Mouse (Mus musculus) adrenal gland, adult 10 weeks (tissue): ENCODE data around the gene Zfp950. TPM values are rescaled to one million over a fixed set of nuclear protein-coding genes. Genes with fewer than 3 reads are reported as not detected.

ENCODE experiments used
- polyA plus RNA-seq: library from polyadenylated mRNA; stranded (reverse); fragments of 350-450 nt; fragmentation: Illumina TruSeq; extraction: RNeasy Lipid Tissue Mini Kit (QIAGEN cat#74804); gene quantifications from one replicate; pipeline ENCODE4 v1.2.3, GENCODE M21; 2014; ENCODE audit warnings: low read depth, low replicate concordance

The Zfp950 gene
- polyA plus RNA-seq: 133 TPM

DNA sequence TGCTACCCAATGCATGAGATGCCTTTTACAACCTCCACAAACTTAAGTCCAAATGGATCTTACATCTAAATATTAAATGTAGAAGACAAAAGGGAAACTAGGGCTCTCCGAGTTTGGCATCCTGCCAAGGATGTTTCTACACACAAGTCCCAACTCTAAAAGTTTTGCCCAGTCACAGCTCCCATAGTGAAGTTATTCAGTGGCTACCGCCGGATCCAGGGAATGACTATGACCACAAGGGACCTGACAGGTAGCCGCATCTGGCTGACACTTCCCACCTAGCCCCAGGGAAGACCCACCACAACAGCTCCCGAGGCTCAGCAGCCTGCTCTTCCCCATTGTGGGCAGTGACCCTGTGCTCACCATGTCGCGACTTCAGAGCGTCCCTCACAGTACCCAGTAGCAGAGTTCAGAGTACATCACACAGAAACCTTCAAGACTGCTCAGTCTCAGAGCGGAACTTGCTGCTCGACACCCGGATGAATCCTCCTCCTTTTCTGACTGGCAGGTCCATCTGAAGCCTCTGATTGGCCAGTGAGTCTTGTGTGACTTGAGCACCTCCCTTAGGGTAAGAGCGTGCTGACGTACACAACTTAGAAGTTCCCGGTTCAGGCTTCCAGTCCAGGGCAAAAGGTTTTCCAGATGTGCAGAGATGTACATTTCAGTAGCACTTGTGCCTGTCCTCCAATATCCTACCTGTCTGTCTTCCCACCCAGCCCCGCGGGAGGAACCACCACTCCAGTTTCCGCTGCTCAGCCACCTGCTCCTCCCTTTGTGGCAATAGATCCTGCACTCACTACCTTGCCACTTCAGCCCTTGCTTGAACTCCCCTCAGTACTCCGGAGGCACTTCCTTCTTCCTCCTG lies at the start of gene Zfp950:
Gene Zfp950, minus strand, starts transcription at position 499 of the 865 bp plus-strand sequence.

DNA sequence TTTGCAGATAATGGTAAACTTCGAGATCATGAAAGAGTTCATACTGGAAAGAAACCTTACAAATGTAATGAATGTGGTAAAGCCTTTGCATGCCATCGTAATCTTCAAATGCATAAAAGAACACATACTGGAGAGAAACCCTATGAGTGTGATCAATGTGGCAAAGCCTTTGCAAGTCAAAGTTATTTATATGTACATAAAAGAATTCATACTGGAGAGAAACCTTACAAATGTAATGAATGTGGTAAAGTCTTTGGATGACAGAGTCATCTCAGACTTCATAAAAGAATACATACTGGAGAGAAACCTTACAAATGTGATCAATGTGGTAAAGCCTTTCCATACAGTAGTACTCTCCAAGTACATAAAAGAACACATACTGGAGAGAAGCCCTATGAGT lies 43.0 kb upstream of the Zfp950 start, which contains the start of gene Gm6020:
Gene Gm6020, plus strand, starts transcription at position 301 of the 400 bp plus-strand sequence.

DNA sequence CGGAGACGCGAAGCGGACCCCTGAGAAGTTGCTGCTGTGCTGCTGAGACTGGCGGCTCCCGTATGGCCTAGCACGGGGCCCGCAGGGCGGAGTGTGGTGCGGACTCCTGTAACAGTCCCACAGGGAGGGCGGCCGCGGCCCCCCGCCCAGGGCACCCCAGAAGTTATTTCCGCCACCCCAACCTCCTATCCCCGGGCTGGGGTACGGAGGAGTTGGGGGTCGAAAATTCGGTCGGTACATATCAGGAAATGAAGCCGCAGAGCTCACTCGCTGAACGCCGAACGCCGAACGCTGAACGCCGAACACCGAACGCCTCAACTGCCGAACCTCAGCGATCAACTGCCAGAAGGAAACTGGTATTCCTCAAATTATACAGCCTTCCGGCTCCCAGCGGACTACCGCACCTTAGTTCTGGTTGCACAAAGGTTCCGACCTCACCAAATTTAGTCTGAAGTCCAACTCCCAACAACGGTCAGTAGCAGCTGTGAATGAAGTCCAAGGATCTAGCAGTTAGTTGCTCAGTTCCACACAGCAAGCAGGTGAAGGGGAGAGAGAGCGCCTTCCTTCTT lies 35.2 kb upstream of the Zfp950 start, which contains the start of gene Gm7102:
Gene Gm7102, minus strand, starts transcription at position 554 of the 569 bp plus-strand sequence.

Other genes starting within 250 kb of the Zfp950 start
- not detected for gene Gm7102, start 35.5 kb upstream of the Zfp950 start, polyA plus RNA-seq
- gene Gm6020, start 43.0 kb upstream of the Zfp950 start, polyA plus RNA-seq: not detected
- gene Csf2ra, start 87.6 kb upstream of the Zfp950 start, polyA plus RNA-seq: 1.7 TPM
- not detected for gene Gm21060, start 156.2 kb upstream of the Zfp950 start, polyA plus RNA-seq